Mouse (Mus musculus): ENCODE measurements at regions not wholly inside any gene's neighbourhood (a gene's known extent, or its start where the extent isn't known, plus 50 kb on each side); places are given as distances from the start of the nearest gene placed in this dataset.

GRCm38 (mm10) chr5:101124941-101125453 lies 279.5 kb downstream of the Gpat3 start:
- TF ChIP-seq CTCF (IDR thresholded peaks at IDR 0.05; ENCODE audit: extremely low read depth, insufficient read depth, low read length): no peak
- TF ChIP-seq POLR2A (IDR thresholded peaks at IDR 0.05; ENCODE audit: extremely low read depth, insufficient read depth, low read length): no peak
